Mouse (Mus musculus) brain, embryonic 14.5 days (tissue): ENCODE data around the gene Erv3.

Experiments used
- CTCF ChIP-seq: fragments of 200-500 bp; IDR thresholded peaks from 2 replicates; pipeline ENCODE4 v1.5.1; 2012; ENCODE audit warnings: inconsistent platforms, mild to moderate bottlenecking, moderate library complexity, borderline replicate concordance; ENCODE audit not compliant: insufficient read depth, insufficient read length; ENCODE audit errors: extremely low read depth
- POLR2A ChIP-seq: fragments of 200-500 bp; IDR thresholded peaks from 2 replicates; pipeline ENCODE4 v1.6.1; 2012; ENCODE audit warnings: mild to moderate bottlenecking, inconsistent platforms, borderline replicate concordance; ENCODE audit not compliant: poor library complexity, insufficient read depth, insufficient read length, severe bottlenecking; ENCODE audit errors: extremely low read depth

DNA sequence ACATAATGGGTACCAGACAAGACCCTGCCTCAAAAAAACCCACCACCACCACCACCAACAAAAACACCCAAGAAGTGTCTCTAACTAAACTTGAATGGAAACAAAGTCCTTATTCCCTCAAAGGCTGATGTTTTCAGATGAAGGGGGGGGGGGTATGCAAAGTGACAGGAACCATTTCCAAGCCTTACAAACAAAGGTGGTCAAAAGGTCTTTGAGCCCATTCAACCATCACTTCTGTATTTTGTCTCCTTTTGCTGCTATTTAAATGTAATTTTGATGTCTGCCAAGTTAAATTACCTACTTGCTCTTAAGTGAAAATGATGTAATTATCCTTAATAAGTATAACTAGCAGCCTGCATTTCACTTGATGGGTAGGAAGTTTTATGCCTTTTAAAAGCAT is 7.1 kb upstream of the Erv3 start:
- TF ChIP-seq CTCF: no peak
- no peak for TF ChIP-seq POLR2A
